ENCODE assay signal across 8 mouse cellular contexts in genomic region chr2:93278181-93278975, GRCm38 (mm10). TPM values are rescaled to one million over a fixed set of nuclear protein-coding genes. Genes with fewer than 3 reads are reported as not detected.
DNase-seq lines count a peak whose midpoint lies in the region; ATAC-seq lines count a peak whose summit lies in the region.

No protein-coding gene starts in this region.

- no peaks in the 10 kb centered on the region for H3K36me3 ChIP-seq in limb, embryonic 10.5 days
- no peaks in the 10 kb centered on the region for H3K36me3 ChIP-seq in neural tube, embryonic 15.5 days

- H3K4me1 ChIP-seq in limb, embryonic 10.5 days: peaks cover 65% of the 10 kb centered on the region
- peaks cover 75% of the 10 kb centered on the region for H3K4me1 ChIP-seq in neural tube, embryonic 15.5 days

- H3K27ac ChIP-seq in limb, embryonic 10.5 days: peak overlapping the region; percentile 86
- H3K27ac ChIP-seq in neural tube, embryonic 15.5 days (replicated peaks): peak overlapping the region; percentile 66

- no peaks in the 10 kb centered on the region for H3K27me3 ChIP-seq in limb, embryonic 10.5 days (ENCODE audit: low read depth, poor library complexity, severe bottlenecking)
- H3K27me3 ChIP-seq in neural tube, embryonic 15.5 days (replicated peaks): no peaks in the 10 kb centered on the region

- 11% methylated on average over 11 of the region's 11 CpGs for WGBS in limb, embryonic 10.5 days
- 5% methylated on average over 11 of the region's 11 CpGs for WGBS in neural tube, embryonic 15.5 days

- H3K4me2 ChIP-seq in neural tube, embryonic 15.5 days: peak overlapping the region; percentile 2; the same call in 1 of the 2 replicates

- H3K9ac ChIP-seq in neural tube, embryonic 15.5 days (replicated peaks): no peak overlapping the region

- intact Hi-C loops in heart, postnatal 14 days (cut with DNase I): no loop called here
- intact Hi-C loops in left cerebral cortex, postnatal 25 days (cut with DNase I): no loop called here

- peak; percentile 55 for ATAC-seq in neural tube, embryonic 15.5 days (ENCODE audit: low FRiP score)

- H3K9me3 ChIP-seq in limb, embryonic 10.5 days (replicated peaks): no peaks in the 10 kb centered on the region
- no peaks in the 10 kb centered on the region for H3K9me3 ChIP-seq in neural tube, embryonic 15.5 days (replicated peaks)

- peak; percentile 51 for DNase-seq in adrenal gland, postnatal 10 days
- no peak for DNase-seq in adrenal gland, postnatal 25 days
- peak; percentile 70 for DNase-seq in embryo, embryonic 9.5 days (ENCODE audit: extremely low spot score)
- peak; percentile 36 to 50 for DNase-seq in heart, postnatal 14 days
- DNase-seq in limb, embryonic 10.5 days (ENCODE audit: low spot score): peak; percentile 65
- DNase-seq in cerebellum, adult 9-11 months: no peak
- no peak for DNase-seq in left cerebral cortex, postnatal 25 days (ENCODE audit: low spot score in 2 of 2)

- H3K4me3 ChIP-seq in limb, embryonic 10.5 days: peak overlapping the region; percentile 27; the same call in 1 of the 2 replicates
- H3K4me3 ChIP-seq in neural tube, embryonic 15.5 days (replicated peaks): no peak overlapping the region

RNA-seq across cellular contexts. Expression of gene Tspan18, which starts 55.9 kb away (rescaled TPM):
- 100 to 1,000 TPM in 1 of 2 experiments, 10 to 100 TPM in 1; 84.9 to 114 TPM for total RNA-seq in adrenal gland, postnatal 10 days (2021)
- 55.1 TPM in 2 replicates for total RNA-seq in adrenal gland, postnatal 25 days (2021)
- total RNA-seq in heart, postnatal 14 days (2021): 10 to 100 TPM; 29.9 to 32.7 TPM
- 9.9 and 13.4 TPM in 2 replicates for polyA plus RNA-seq in limb, embryonic 10.5 days (2016; fragmentation: Nextera tagmentation; extraction: Ambion mirVana)
- 22.0 and 29.3 TPM in 2 replicates for polyA plus RNA-seq in neural tube, embryonic 15.5 days (2015; fragmentation: Nextera tagmentation; extraction: Ambion mirVana)
- 1 to 10 TPM; 1.9 to 2.2 TPM for total RNA-seq in left cerebral cortex, postnatal 25 days (2021)

Comparison
In these comparisons a context has a peak if more than half of its experiments do, and no peak if none do; other contexts are left out.
1. DNase-seq: peak in adrenal gland, postnatal 10 days (single experiment), embryo, embryonic 9.5 days (single experiment), heart, postnatal 14 days (2 of 2) and limb, embryonic 10.5 days (single experiment); none in adrenal gland, postnatal 25 days (single experiment), cerebellum, adult 9-11 months (single experiment) and left cerebral cortex, postnatal 25 days (0 of 2).
2. RNA of gene Tspan18, which starts 55.9 kb away (total RNA-seq): 84.9 to 114 TPM in adrenal gland, postnatal 10 days, 55.1 TPM in adrenal gland, postnatal 25 days and 29.9 to 32.7 TPM in heart, postnatal 14 days; 1.9 to 2.2 TPM in left cerebral cortex, postnatal 25 days; every median in the first group is over 4 times any median in the second.